Mouse (Mus musculus): ENCODE data around the gene Pced1a.

GRCm38 (mm10) chr2:130439840-130440480 lies 15.5 kb upstream of the Pced1a start:
- TF ChIP-seq POLR2A (IDR thresholded peaks at IDR 0.05; ENCODE audit: borderline replicate concordance, extremely low read depth, insufficient read depth, insufficient read length, poor library complexity, severe bottlenecking) = no peak
- TF ChIP-seq CTCF (IDR thresholded peaks at IDR 0.05; ENCODE audit: borderline replicate concordance, extremely low read depth, insufficient read depth, insufficient read length) = no peak
